In the genomic region with DNA sequence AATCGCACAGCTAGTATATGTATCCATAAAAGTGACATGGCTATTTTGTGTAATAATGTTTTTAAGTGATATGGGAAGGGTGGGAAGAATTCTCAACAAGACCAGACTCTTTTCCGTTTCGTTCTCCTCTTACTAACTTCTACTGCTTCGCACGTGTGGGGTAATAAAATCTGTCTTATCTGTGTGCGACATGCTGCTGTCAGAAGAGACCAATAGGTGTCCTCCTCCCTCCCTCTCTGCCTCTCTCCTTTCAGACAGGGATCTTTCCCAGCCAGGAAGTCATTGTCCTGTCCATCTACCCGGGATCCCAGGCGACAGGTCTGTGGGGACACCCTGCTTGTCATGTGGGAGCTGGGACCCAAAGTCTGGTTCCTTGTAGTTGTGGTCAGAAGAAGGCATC, we compare ENCODE assay signal across 41 mouse cellular contexts. TPM values are rescaled to one million over a fixed set of nuclear protein-coding genes. Genes with fewer than 3 reads are reported as not detected.
"Had no signal": no experiment of that assay in that cellular context is flagged by ENCODE, and none has a peak within 500 bp of the region (broad histone marks: within the 10 kb centered on the region; RNA-seq: fewer than 3 reads in every experiment).

No protein-coding gene starts in this region.

- DNase-seq: gastrocnemius, postnatal 14 days; gastrocnemius, postnatal 36 days; heart, adult 2 months; heart, postnatal 14 days; heart, postnatal 36 days; kidney, adult 18-20 months; kidney, adult 8-10 months; kidney, postnatal 14 days; kidney, postnatal 36 days; layer of hippocampus, adult 9-11 months; layer of hippocampus, postnatal 36 days; left cerebral cortex, postnatal 4 days; lung, adult 18-20 months had no signal

- H3K27ac ChIP-seq: heart, adult 2 months; heart, embryonic 13.5 days; heart, embryonic 15.5 days; hindbrain, embryonic 13.5 days; hindbrain, embryonic 15.5 days; hindbrain, postnatal 0 days; kidney, embryonic 15.5 days; limb, embryonic 13.5 days; limb, embryonic 15.5 days; liver, embryonic 12.5 days; liver, embryonic 14.5 days had no signal

- H3K9me3 ChIP-seq: heart, embryonic 13.5 days; heart, embryonic 15.5 days; hindbrain, embryonic 13.5 days; hindbrain, embryonic 15.5 days; kidney, embryonic 15.5 days; limb, embryonic 13.5 days; limb, embryonic 15.5 days; liver, embryonic 12.5 days had no signal

- H3K4me1 ChIP-seq: heart, embryonic 13.5 days; hindbrain, embryonic 13.5 days; hindbrain, embryonic 15.5 days; limb, embryonic 13.5 days; limb, embryonic 15.5 days had no signal

- H3K36me3 ChIP-seq: heart, embryonic 15.5 days; kidney, embryonic 15.5 days had no signal

- H3K4me3 ChIP-seq: heart, adult 2 months; heart, embryonic 13.5 days; heart, embryonic 15.5 days; hindbrain, embryonic 13.5 days; hindbrain, embryonic 15.5 days; kidney, embryonic 15.5 days; limb, embryonic 13.5 days; limb, embryonic 15.5 days; liver, embryonic 12.5 days had no signal

- ATAC-seq: hindbrain, postnatal 0 days; intestine, embryonic 16.5 days; liver, embryonic 12.5 days had no signal

- H3K27me3 ChIP-seq: heart, embryonic 13.5 days; heart, embryonic 15.5 days; hindbrain, embryonic 13.5 days; hindbrain, embryonic 15.5 days; kidney, embryonic 15.5 days; limb, embryonic 13.5 days; limb, embryonic 15.5 days had no signal

- H3K9ac ChIP-seq: heart, embryonic 13.5 days; heart, embryonic 15.5 days; hindbrain, embryonic 13.5 days; hindbrain, embryonic 15.5 days; kidney, embryonic 15.5 days; limb, embryonic 13.5 days; limb, embryonic 15.5 days; liver, embryonic 12.5 days; liver, embryonic 14.5 days had no signal

- H3K4me2 ChIP-seq: heart, embryonic 11.5 days; heart, embryonic 13.5 days; heart, embryonic 15.5 days; hindbrain, embryonic 13.5 days; hindbrain, embryonic 15.5 days; kidney, embryonic 15.5 days; limb, embryonic 13.5 days; limb, embryonic 15.5 days; liver, embryonic 12.5 days had no signal

RNA-seq across cellular contexts. Expression of a gene that starts 5.0 kb away (rescaled TPM):
- total RNA-seq: gastrocnemius, adult 18-20 months; gastrocnemius, adult 8-10 months; gastrocnemius, postnatal 14 days; gastrocnemius, postnatal 36 days; heart, adult 2 months; heart, postnatal 14 days; heart, postnatal 36 days; hematopoietic stem cell, adult 5-6 weeks; hindbrain, postnatal 0 days; layer of hippocampus, adult 18-20 months; layer of hippocampus, adult 8-10 months; layer of hippocampus, postnatal 14 days; layer of hippocampus, postnatal 36 days; left cerebral cortex, adult 18-20 months; left cerebral cortex, adult 8-10 months; left cerebral cortex, postnatal 10 days; left cerebral cortex, postnatal 25 days; left cerebral cortex, postnatal 4 days; liver, adult 2 months had no signal
- polyA plus RNA-seq: gonadal fat pad, adult 2 months; heart, adult 2 months; heart, embryonic 11.5 days; heart, embryonic 13.5 days; heart, embryonic 15.5 days; heart, postnatal 0 days; hindbrain, embryonic 11.5 days; hindbrain, embryonic 13.5 days; hindbrain, embryonic 15.5 days; hindbrain, postnatal 0 days; intestine, embryonic 16.5 days; kidney, embryonic 15.5 days; limb, embryonic 11.5 days; limb, embryonic 15.5 days; liver, adult 2 months; liver, embryonic 12.5 days; liver, embryonic 14.5 days; liver, embryonic 16.5 days had no signal

RNA-seq across cellular contexts. Expression of a gene that starts 45.9 kb away (rescaled TPM):
- total RNA-seq: gastrocnemius, adult 18-20 months; gastrocnemius, postnatal 36 days; heart, adult 2 months; heart, postnatal 14 days; heart, postnatal 36 days; hematopoietic stem cell, adult 5-6 weeks; liver, adult 2 months had no signal
- polyA plus RNA-seq: heart, embryonic 13.5 days; heart, embryonic 15.5 days; heart, postnatal 0 days; hindbrain, embryonic 11.5 days; liver, embryonic 12.5 days; liver, embryonic 16.5 days had no signal
